ENCODE assay signal across 12 mouse cellular contexts in the genomic region with DNA sequence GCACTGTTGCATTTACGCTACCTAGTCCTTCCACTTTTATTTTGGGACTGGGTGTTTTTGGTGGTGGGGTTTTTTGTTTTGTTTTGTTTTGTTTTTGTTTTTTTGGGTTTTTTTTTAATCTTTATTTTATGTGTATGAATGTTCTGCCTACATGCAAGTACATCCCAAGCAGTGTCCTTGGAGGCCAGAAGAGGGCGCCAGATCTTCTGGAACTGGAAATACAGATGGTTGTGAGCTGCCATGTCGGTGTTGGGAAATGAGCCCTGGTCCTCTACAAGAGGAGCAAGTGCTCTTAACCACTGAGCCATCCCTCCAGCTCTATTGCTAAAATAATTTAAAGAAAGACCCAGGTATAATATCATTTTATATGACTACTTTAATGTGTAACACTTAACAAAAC. TPM values are rescaled to one million over a fixed set of nuclear protein-coding genes. Genes with fewer than 3 reads are reported as not detected.
A peak's percentile ranks its signal among the peaks of the same experiment; 100 is the strongest.
DNase-seq lines count a peak whose midpoint lies in the region; ATAC-seq and TF ChIP-seq lines count a peak whose summit lies in the region.
"Had no signal": no experiment of that assay in that cellular context is flagged by ENCODE, and none has a peak within 500 bp of the region (broad histone marks: within the 10 kb centered on the region; RNA-seq: fewer than 3 reads in every experiment).

No protein-coding gene starts in this region.

- DNase-seq in cerebellum, adult 2 months, result no peak
- DNase-seq in cerebellum, adult 9-10 months, result no peak
- peak; percentile 31 for DNase-seq in liver, adult 2 months (ENCODE audit: extremely low read depth, low read depth, low spot score)
- DNase-seq in MEL (ENCODE audit: low read depth, low spot score), result peak; percentile 82
- no peak for DNase-seq in liver, postnatal 0 days
- DNase-seq: cerebellum, adult 8-10 months; heart, postnatal 10 days had no signal

- no peaks in the 10 kb centered on the region for H3K9me3 ChIP-seq in liver, embryonic 12.5 days (replicated peaks)
- H3K9me3 ChIP-seq in MEL (replicated peaks; ENCODE audit: insufficient read depth, low read length), result no peaks in the 10 kb centered on the region
- no peaks in the 10 kb centered on the region for H3K9me3 ChIP-seq in liver, postnatal 0 days (ENCODE audit: low read length)
- H3K9me3 ChIP-seq in heart, embryonic 12.5 days (replicated peaks), result no peaks in the 10 kb centered on the region
- H3K9me3 ChIP-seq in heart, embryonic 11.5 days (replicated peaks; ENCODE audit: control insufficient read depth, low read length), result no peaks in the 10 kb centered on the region

- no peak for ATAC-seq in liver, embryonic 12.5 days
- ATAC-seq in liver, postnatal 0 days, result no peak
- no peak for ATAC-seq in heart, embryonic 12.5 days (ENCODE audit: insufficient number of reproducible peaks, low FRiP score)
- ATAC-seq in heart, embryonic 11.5 days (replicated peaks; ENCODE audit: insufficient number of reproducible peaks, low FRiP score, low TSS enrichment), result no peak
- ATAC-seq: forebrain, embryonic 14.5 days had no signal

- TF ChIP-seq RAD21 in MEL (IDR thresholded peaks at IDR 0.05; ENCODE audit: low read depth, low read length), result peak; percentile 51

- H3K4me1 ChIP-seq in cerebellum, adult 2 months (ENCODE audit: control insufficient read depth, insufficient read depth, low read length), result peaks cover 54% of the 10 kb centered on the region
- H3K4me1 ChIP-seq in liver, adult 2 months (ENCODE audit: control insufficient read depth, insufficient read depth, low read length), result no peaks in the 10 kb centered on the region
- no peaks in the 10 kb centered on the region for H3K4me1 ChIP-seq in liver, embryonic 12.5 days
- 0 out of 4 replicates have a peak, but pooled peaks cover 0 to 4% of the 10 kb centered on the region in 2 experiments for H3K4me1 ChIP-seq in MEL (ENCODE audit: control insufficient read depth in 1 of 2, insufficient read depth in 2 of 2, low read length in 2 of 2)
- H3K4me1 ChIP-seq in liver, postnatal 0 days (ENCODE audit: insufficient read depth), result no peaks in the 10 kb centered on the region
- H3K4me1 ChIP-seq in heart, embryonic 12.5 days (replicated peaks), result peaks cover 8% of the 10 kb centered on the region
- peaks cover 5% of the 10 kb centered on the region; the same call in 1 of the 2 replicates for H3K4me1 ChIP-seq in heart, embryonic 11.5 days (ENCODE audit: control insufficient read depth, insufficient read depth, low read length)

- no peak overlapping the region for H3K4me3 ChIP-seq in cerebellum, adult 2 months (replicated peaks; ENCODE audit: insufficient read depth, low read depth, low read length)
- H3K4me3 ChIP-seq in liver, adult 2 months (ENCODE audit: insufficient read depth, low read depth, low read length), result no peak overlapping the region
- H3K4me3 ChIP-seq in liver, embryonic 12.5 days, result no peak overlapping the region
- H3K4me3 ChIP-seq in MEL (ENCODE audit: control insufficient read depth in 1 of 2, insufficient read depth in 1 of 2, low read depth in 2 of 2, low read length in 2 of 2), result no peak overlapping the region
- no peak overlapping the region for H3K4me3 ChIP-seq in liver, postnatal 0 days (ENCODE audit: low read depth, low read length)
- H3K4me3 ChIP-seq in heart, embryonic 12.5 days, result no peak overlapping the region
- no peak overlapping the region for H3K4me3 ChIP-seq in heart, embryonic 11.5 days (ENCODE audit: low read depth, low read length)

- TF ChIP-seq CTCF in cerebellum, adult 2 months (IDR thresholded peaks at IDR 0.05; ENCODE audit: borderline replicate concordance, insufficient read depth, low read depth, low read length), result peak; percentile 44; the same call in 1 of the 2 replicates
- peak; percentile 52 for TF ChIP-seq CTCF in liver, adult 2 months (IDR thresholded peaks at IDR 0.05; ENCODE audit: low read depth, low read length)
- peak; percentile 68 to 74 (median 69) for TF ChIP-seq CTCF in MEL (IDR thresholded peaks at IDR 0.05 in 2 of 3, conservative IDR thresholded peaks at IDR 0.05 in 1 of 3; ENCODE audit: control insufficient read depth in 1 of 3, insufficient read depth in 1 of 3, low read depth in 2 of 3, low read length in 3 of 3, poor library complexity in 1 of 3, severe bottlenecking in 1 of 3)
- TF ChIP-seq CTCF in liver, postnatal 0 days (IDR thresholded peaks at IDR 0.05; ENCODE audit: low read depth), result peak; percentile 57

- 55% methylated on average over 3 of the region's 3 CpGs for whole genome bisulfite sequencing in cerebellum, adult 2 months
- 60% methylated on average over 3 of the region's 3 CpGs for WGBS in liver, adult 2 months
- WGBS in liver, embryonic 12.5 days (ENCODE audit: insufficient replicate concordance), result 45% methylated on average over 3 of the region's 3 CpGs
- WGBS in liver, postnatal 0 days (ENCODE audit: insufficient replicate concordance), result 50% methylated on average over 3 of the region's 3 CpGs
- 54% methylated on average over 3 of the region's 3 CpGs for WGBS in heart, embryonic 12.5 days
- WGBS in heart, embryonic 11.5 days (ENCODE audit: insufficient replicate concordance), result 48% methylated on average over 3 of the region's 3 CpGs

- TF ChIP-seq POLR2A in cerebellum, adult 2 months (IDR thresholded peaks at IDR 0.05; ENCODE audit: borderline replicate concordance, insufficient read depth, low read length), result no peak
- TF ChIP-seq POLR2A in liver, adult 2 months (IDR thresholded peaks at IDR 0.05; ENCODE audit: extremely low read depth, insufficient read depth, low read length), result no peak
- no peak for TF ChIP-seq POLR2A in MEL (IDR thresholded peaks at IDR 0.05; ENCODE audit: control insufficient read depth in 1 of 2, insufficient read depth in 1 of 2, low read depth in 1 of 2, low read length in 2 of 2, poor library complexity in 1 of 2)

- no peak overlapping the region; the same call in 1 of the 2 replicates for H3K27ac ChIP-seq in cerebellum, adult 2 months (ENCODE audit: insufficient read depth, low read length)
- no peak overlapping the region for H3K27ac ChIP-seq in liver, adult 2 months (replicated peaks; ENCODE audit: insufficient read depth, low read depth, low read length)
- H3K27ac ChIP-seq in liver, embryonic 12.5 days, result no peak overlapping the region
- no peak overlapping the region for H3K27ac ChIP-seq in MEL (ENCODE audit: control insufficient read depth, low read depth, low read length)
- H3K27ac ChIP-seq in liver, postnatal 0 days (ENCODE audit: low read depth), result no peak overlapping the region
- no peak overlapping the region for H3K27ac ChIP-seq in heart, embryonic 12.5 days (ENCODE audit: poor library complexity, severe bottlenecking)
- no peak overlapping the region for H3K27ac ChIP-seq in heart, embryonic 11.5 days (ENCODE audit: low read depth, low read length)

- no peak overlapping the region for H3K4me2 ChIP-seq in liver, embryonic 12.5 days
- no peak overlapping the region for H3K4me2 ChIP-seq in liver, postnatal 0 days (ENCODE audit: low read depth, low read length)
- H3K4me2 ChIP-seq in heart, embryonic 12.5 days, result no peak overlapping the region
- no peak overlapping the region for H3K4me2 ChIP-seq in heart, embryonic 11.5 days

- no peak for TF ChIP-seq EP300 in MEL (IDR thresholded peaks at IDR 0.05; ENCODE audit: low read depth in 1 of 2, low read length in 2 of 2)
- TF ChIP-seq EP300 in liver, postnatal 0 days (IDR thresholded peaks at IDR 0.05; ENCODE audit: low read depth), result no peak

- no peak overlapping the region for H3K9ac ChIP-seq in liver, adult 2 months (ENCODE audit: low read depth, low read length)
- H3K9ac ChIP-seq in liver, embryonic 12.5 days, result no peak overlapping the region
- H3K9ac ChIP-seq in MEL (ENCODE audit: control insufficient read depth, low read depth, low read length, poor library complexity, severe bottlenecking), result no peak overlapping the region
- H3K9ac ChIP-seq in liver, postnatal 0 days (replicated peaks), result no peak overlapping the region
- no peak overlapping the region for H3K9ac ChIP-seq in heart, embryonic 12.5 days
- no peak overlapping the region for H3K9ac ChIP-seq in heart, embryonic 11.5 days (ENCODE audit: low read depth, low read length)

- no peaks in the 10 kb centered on the region for H3K36me3 ChIP-seq in liver, adult 2 months (ENCODE audit: control insufficient read depth, insufficient read depth, low read length)
- H3K36me3 ChIP-seq in liver, embryonic 12.5 days, result no peaks in the 10 kb centered on the region
- H3K36me3 ChIP-seq in MEL (ENCODE audit: control insufficient read depth in 1 of 2, insufficient read depth in 2 of 2, low read length in 2 of 2), result no peaks in the 10 kb centered on the region
- no peaks in the 10 kb centered on the region for H3K36me3 ChIP-seq in liver, postnatal 0 days (replicated peaks; ENCODE audit: insufficient read depth, low read length)
- no peaks in the 10 kb centered on the region for H3K36me3 ChIP-seq in heart, embryonic 12.5 days
- H3K36me3 ChIP-seq in heart, embryonic 11.5 days (ENCODE audit: control insufficient read depth, insufficient read depth, low read length), result no peaks in the 10 kb centered on the region

- no peaks in the 10 kb centered on the region for H3K27me3 ChIP-seq in cerebellum, adult 2 months (ENCODE audit: control insufficient read depth, insufficient read depth, low read length)
- no peaks in the 10 kb centered on the region for H3K27me3 ChIP-seq in liver, adult 2 months (ENCODE audit: control insufficient read depth, insufficient read depth, low read length)
- H3K27me3 ChIP-seq in liver, embryonic 12.5 days (replicated peaks), result peaks cover 50% of the 10 kb centered on the region
- peaks cover 6 to 17% of the 10 kb centered on the region in 2 experiments for H3K27me3 ChIP-seq in MEL (ENCODE audit: control insufficient read depth in 1 of 2, insufficient read depth in 2 of 2, low read length in 2 of 2)
- 0 out of 2 replicates have a peak, but pooled peaks cover 3% of the 10 kb centered on the region for H3K27me3 ChIP-seq in liver, postnatal 0 days (ENCODE audit: insufficient read depth, low read length)
- H3K27me3 ChIP-seq in heart, embryonic 12.5 days (replicated peaks), result peaks cover 24% of the 10 kb centered on the region
- H3K27me3 ChIP-seq in heart, embryonic 11.5 days (ENCODE audit: control insufficient read depth, insufficient read depth, low read length), result peaks cover 5% of the 10 kb centered on the region; the same call in 1 of the 2 replicates

- H3K79me2 ChIP-seq in liver, adult 2 months (ENCODE audit: control insufficient read depth, insufficient read depth, low read length), result no peaks in the 10 kb centered on the region
- no peaks in the 10 kb centered on the region for H3K79me2 ChIP-seq in MEL (ENCODE audit: control insufficient read depth, insufficient read depth, low read length, poor library complexity)

RNA-seq across cellular contexts. Expression of a gene that starts 16.5 kb away (rescaled TPM):
- polyA plus RNA-seq in cerebellum, adult 2 months (2012; rRNA removed), result 72.8 and 81.5 TPM in 2 replicates
- 5.0 and 5.5 TPM in 2 replicates for total RNA-seq in liver, adult 2 months (2014; rRNA removed)
- 23.7 and 26.9 TPM in 2 replicates for polyA plus RNA-seq in liver, adult 2 months (2012; rRNA removed)
- 6.0 and 6.6 TPM in 2 replicates for polyA plus RNA-seq in liver, embryonic 12.5 days (2016; fragmentation: Nextera tagmentation; extraction: Ambion mirVana)
- total RNA-seq in MEL (2012; rRNA removed), result 5.9 TPM in 2 replicates
- 10 to 100 TPM in 1 of 2 experiments, not detected in 1; 19.7 TPM for polyA plus RNA-seq in MEL (2012; ENCODE audit: insufficient read depth in 1 of 2, insufficient read length in 2 of 2, low read depth in 1 of 2, low replicate concordance in 2 of 2, missing spikeins in 1 of 2)
- polyA plus RNA-seq in liver, postnatal 0 days (2015; fragmentation: Nextera tagmentation; extraction: Ambion mirVana), result 6.6 and 7.5 TPM in 2 replicates
- 8.9 and 9.4 TPM in 2 replicates for polyA plus RNA-seq in heart, embryonic 12.5 days (2016; fragmentation: Nextera tagmentation; extraction: Ambion mirVana)
- 5.6 and 5.7 TPM in 2 replicates for polyA plus RNA-seq in heart, embryonic 11.5 days (2014; fragmentation: Nextera tagmentation; extraction: Ambion mirVana)

RNA-seq across cellular contexts. Expression of a gene that starts 24.0 kb away (rescaled TPM):
- 84.9 and 86.4 TPM in 2 replicates for polyA plus RNA-seq in cerebellum, adult 2 months (2012; rRNA removed)
- 41.0 and 49.0 TPM in 2 replicates for total RNA-seq in liver, adult 2 months (2014; rRNA removed)
- polyA plus RNA-seq in liver, adult 2 months (2012; rRNA removed), result 80.2 and 84.4 TPM in 2 replicates
- 186 and 198 TPM in 2 replicates for polyA plus RNA-seq in liver, embryonic 12.5 days (2016; fragmentation: Nextera tagmentation; extraction: Ambion mirVana)
- total RNA-seq in MEL (2012; rRNA removed), result 318 and 349 TPM in 2 replicates
- 100 to 1,000 TPM in 1 of 2 experiments, not detected in 1; 408 TPM for polyA plus RNA-seq in MEL (2012; ENCODE audit: insufficient read depth in 1 of 2, insufficient read length in 2 of 2, low read depth in 1 of 2, low replicate concordance in 2 of 2, missing spikeins in 1 of 2)
- 120 and 130 TPM in 2 replicates for polyA plus RNA-seq in liver, postnatal 0 days (2015; fragmentation: Nextera tagmentation; extraction: Ambion mirVana)
- polyA plus RNA-seq in heart, embryonic 12.5 days (2016; fragmentation: Nextera tagmentation; extraction: Ambion mirVana), result 110 and 116 TPM in 2 replicates
- 138 and 148 TPM in 2 replicates for polyA plus RNA-seq in heart, embryonic 11.5 days (2014; fragmentation: Nextera tagmentation; extraction: Ambion mirVana)

RNA-seq across cellular contexts. Expression of a gene that starts 27.6 kb away (rescaled TPM):
- polyA plus RNA-seq in cerebellum, adult 2 months (2012; rRNA removed), result 153 and 190 TPM in 2 replicates
- not detected in 2 replicates for total RNA-seq in liver, adult 2 months (2014; rRNA removed)
- polyA plus RNA-seq in liver, adult 2 months (2012; rRNA removed), result 0.02 and 0.05 TPM in 2 replicates
- 0.04 TPM in 1 of 2 replicates, not detected in the other for polyA plus RNA-seq in liver, embryonic 12.5 days (2016; fragmentation: Nextera tagmentation; extraction: Ambion mirVana)
- total RNA-seq in MEL (2012; rRNA removed), result 0.23 and 0.27 TPM in 2 replicates
- polyA plus RNA-seq in MEL (2012; ENCODE audit: insufficient read depth in 1 of 2, insufficient read length in 2 of 2, low read depth in 1 of 2, low replicate concordance in 2 of 2, missing spikeins in 1 of 2), result under 1 TPM in 1 of 2 experiments, not detected in 1; 0.06 TPM
- polyA plus RNA-seq in liver, postnatal 0 days (2015; fragmentation: Nextera tagmentation; extraction: Ambion mirVana), result not detected in 2 replicates
- polyA plus RNA-seq in heart, embryonic 12.5 days (2016; fragmentation: Nextera tagmentation; extraction: Ambion mirVana), result 0.05 TPM in 1 of 2 replicates, not detected in the other
- 0.04 TPM in 1 of 2 replicates, not detected in the other for polyA plus RNA-seq in heart, embryonic 11.5 days (2014; fragmentation: Nextera tagmentation; extraction: Ambion mirVana)
- polyA plus RNA-seq: liver, embryonic 16.5 days had no signal

RNA-seq across cellular contexts. Expression of a gene that starts 31.9 kb away (rescaled TPM):
- not detected in 2 replicates for polyA plus RNA-seq in cerebellum, adult 2 months (2012; rRNA removed)
- not detected in 2 replicates for total RNA-seq in liver, adult 2 months (2014; rRNA removed)
- not detected in 2 replicates for polyA plus RNA-seq in liver, adult 2 months (2012; rRNA removed)
- polyA plus RNA-seq in liver, embryonic 12.5 days (2016; fragmentation: Nextera tagmentation; extraction: Ambion mirVana), result 0.04 and 0.07 TPM in 2 replicates
- 0.04 TPM in 1 of 2 replicates, not detected in the other for total RNA-seq in MEL (2012; rRNA removed)
- under 1 TPM in 1 of 2 experiments, not detected in 1; 0.03 TPM for polyA plus RNA-seq in MEL (2012; ENCODE audit: insufficient read depth in 1 of 2, insufficient read length in 2 of 2, low read depth in 1 of 2, low replicate concordance in 2 of 2, missing spikeins in 1 of 2)
- 0.15 and 0.19 TPM in 2 replicates for polyA plus RNA-seq in liver, postnatal 0 days (2015; fragmentation: Nextera tagmentation; extraction: Ambion mirVana)
- polyA plus RNA-seq in heart, embryonic 12.5 days (2016; fragmentation: Nextera tagmentation; extraction: Ambion mirVana), result 0.06 and 0.15 TPM in 2 replicates
- 0.06 and 0.15 TPM in 2 replicates for polyA plus RNA-seq in heart, embryonic 11.5 days (2014; fragmentation: Nextera tagmentation; extraction: Ambion mirVana)
- total RNA-seq: heart, postnatal 10 days had no signal

RNA-seq across cellular contexts. Expression of a gene that starts 51.8 kb away (rescaled TPM):
- 1.9 TPM in 2 replicates for polyA plus RNA-seq in cerebellum, adult 2 months (2012; rRNA removed)
- total RNA-seq in liver, adult 2 months (2014; rRNA removed), result 0.46 and 0.47 TPM in 2 replicates
- polyA plus RNA-seq in liver, adult 2 months (2012; rRNA removed), result 0.65 and 0.73 TPM in 2 replicates
- polyA plus RNA-seq in liver, embryonic 12.5 days (2016; fragmentation: Nextera tagmentation; extraction: Ambion mirVana), result 1.2 and 1.5 TPM in 2 replicates
- total RNA-seq in MEL (2012; rRNA removed), result 0.15 TPM in 1 of 2 replicates, not detected in the other
- not detected for polyA plus RNA-seq in MEL (2012; ENCODE audit: insufficient read depth in 1 of 2, insufficient read length in 2 of 2, low read depth in 1 of 2, low replicate concordance in 2 of 2, missing spikeins in 1 of 2)
- polyA plus RNA-seq in liver, postnatal 0 days (2015; fragmentation: Nextera tagmentation; extraction: Ambion mirVana), result 1.1 and 1.7 TPM in 2 replicates
- 7.2 and 9.1 TPM in 2 replicates for polyA plus RNA-seq in heart, embryonic 12.5 days (2016; fragmentation: Nextera tagmentation; extraction: Ambion mirVana)
- 8.6 and 9.2 TPM in 2 replicates for polyA plus RNA-seq in heart, embryonic 11.5 days (2014; fragmentation: Nextera tagmentation; extraction: Ambion mirVana)

Comparison
In these comparisons a context has a peak if more than half of its experiments do, and no peak if none do; other contexts are left out.
1. DNase-seq: peak in liver, adult 2 months (single experiment) and MEL (single experiment); none in cerebellum, adult 2 months (0 of 2), cerebellum, adult 9-10 months (single experiment) and liver, postnatal 0 days (single experiment).
2. RNA of a gene that starts 27.6 kb away (polyA plus RNA-seq): 153 to 190 TPM in cerebellum, adult 2 months; 0.06 TPM in MEL, 0.05 TPM in heart, embryonic 12.5 days, 0.02 to 0.05 TPM in liver, adult 2 months, 0.04 TPM in heart, embryonic 11.5 days, 0.04 TPM in liver, embryonic 12.5 days and not detected in liver, postnatal 0 days; every median in the first group is over 100 times any median in the second.
3. Peak in every context shown above with its lines, with median percentiles within 50 percentile points of each other: CTCF ChIP-seq.